Mouse (Mus musculus): ENCODE measurements around the gene Eefsec. TPM values are rescaled to one million over a fixed set of nuclear protein-coding genes. Genes with fewer than 3 reads are reported as not detected.
A peak's percentile ranks its signal among the peaks of the same experiment; 100 is the strongest.

The Eefsec gene
- polyA plus RNA-seq, 1 experiment from 2014 or later, result 32.8 TPM

GRCm38 (mm10) chr6:88292274-88292909 lies 153.9 kb downstream of the Eefsec start:
- no peak overlapping the region for H3K27ac ChIP-seq (ENCODE audit: low read depth, low read length)
- peaks cover 10% of the 10 kb centered on the region; the same call in 1 of the 2 replicates for H3K36me3 ChIP-seq (ENCODE audit: control insufficient read depth, insufficient read depth)
- no peak overlapping the region for H3K9ac ChIP-seq (ENCODE audit: low read depth, low read length)
- peak; percentile 88 for ATAC-seq
- 46% methylated on average over 4 of the region's 4 CpGs for WGBS
- H3K27me3 ChIP-seq (replicated peaks; ENCODE audit: control insufficient read depth, insufficient read depth, low read length), result no peaks in the 10 kb centered on the region
- no peak for TF ChIP-seq CTCF (IDR thresholded peaks at IDR 0.05; ENCODE audit: low read depth)
- H3K4me1 ChIP-seq (replicated peaks; ENCODE audit: control insufficient read depth, insufficient read depth, low read length), result no peaks in the 10 kb centered on the region; the same call in 1 of the 2 replicates
- H3K4me2 ChIP-seq (replicated peaks; ENCODE audit: low read depth), result no peak overlapping the region
- no peak overlapping the region for H3K4me3 ChIP-seq (ENCODE audit: low read depth, low read length)
- no peaks in the 10 kb centered on the region for H3K9me3 ChIP-seq (ENCODE audit: control insufficient read depth)

GRCm38 (mm10) chr6:88290129-88290766 lies 156.1 kb downstream of the Eefsec start:
- no peak for TF ChIP-seq CTCF (IDR thresholded peaks at IDR 0.05; ENCODE audit: low read depth)
- no peak overlapping the region for H3K9ac ChIP-seq (ENCODE audit: low read depth, low read length)
- H3K4me3 ChIP-seq (ENCODE audit: low read depth, low read length), result no peak overlapping the region
- no peaks in the 10 kb centered on the region for H3K9me3 ChIP-seq (ENCODE audit: control insufficient read depth)
- ATAC-seq, result no peak
- no peaks in the 10 kb centered on the region; the same call in 1 of the 2 replicates for H3K4me1 ChIP-seq (replicated peaks; ENCODE audit: control insufficient read depth, insufficient read depth, low read length)
- no peak overlapping the region for H3K27ac ChIP-seq (ENCODE audit: low read depth, low read length)
- 84% methylated on average over 6 of the region's 6 CpGs for WGBS
- H3K36me3 ChIP-seq (ENCODE audit: control insufficient read depth, insufficient read depth), result peaks cover 3% of the 10 kb centered on the region; the same call in 1 of the 2 replicates
- H3K27me3 ChIP-seq (replicated peaks; ENCODE audit: control insufficient read depth, insufficient read depth, low read length), result no peaks in the 10 kb centered on the region
- no peak overlapping the region for H3K4me2 ChIP-seq (replicated peaks; ENCODE audit: low read depth)

- no peak for TF ChIP-seq CTCF (IDR thresholded peaks at IDR 0.05; ENCODE audit: low read depth)
- Histone ChIP-seq H3K27me3 (replicated peaks; ENCODE audit: control insufficient read depth, insufficient read depth, low read length) (no peaks in the 10 kb centered on the region), H3K4me1 (replicated peaks; ENCODE audit: control insufficient read depth, insufficient read depth, low read length) (no peaks in the 10 kb centered on the region), H3K4me3 (ENCODE audit: low read depth, low read length) (no peak overlapping the region), H3K4me2 (replicated peaks; ENCODE audit: low read depth) (no peak overlapping the region), H3K36me3 (ENCODE audit: control insufficient read depth, insufficient read depth) (no peaks in the 10 kb centered on the region), H3K9ac (ENCODE audit: low read depth, low read length) (no peak overlapping the region), H3K9me3 (ENCODE audit: control insufficient read depth) (no peaks in the 10 kb centered on the region), H3K27ac (ENCODE audit: low read depth, low read length) (no peak overlapping the region)
- ATAC-seq, result no peak
- WGBS, result 94% methylated on average over 2 of the region's 2 CpGs
These were observed 168.2 kb downstream of the Eefsec start for GRCm38 (mm10) chr6:88278141-88278540.

- Histone ChIP-seq H3K36me3 (ENCODE audit: control insufficient read depth, insufficient read depth) (no peaks in the 10 kb centered on the region), H3K27ac (ENCODE audit: low read depth, low read length) (no peak overlapping the region), H3K27me3 (replicated peaks; ENCODE audit: control insufficient read depth, insufficient read depth, low read length) (no peaks in the 10 kb centered on the region), H3K4me2 (replicated peaks; ENCODE audit: low read depth) (no peak overlapping the region), H3K9ac (ENCODE audit: low read depth, low read length) (no peak overlapping the region), H3K9me3 (ENCODE audit: control insufficient read depth) (no peaks in the 10 kb centered on the region), H3K4me1 (replicated peaks; ENCODE audit: control insufficient read depth, insufficient read depth, low read length) (no peaks in the 10 kb centered on the region), H3K4me3 (ENCODE audit: low read depth, low read length) (no peak overlapping the region)
- WGBS, result 94% methylated on average over 4 of the region's 4 CpGs
- no peak for TF ChIP-seq CTCF (IDR thresholded peaks at IDR 0.05; ENCODE audit: low read depth)
- no peak for ATAC-seq
These were observed 169.1 kb downstream of the Eefsec start for GRCm38 (mm10) chr6:88277242-88277641.

GRCm38 (mm10) chr6:88276221-88276620 lies 170.1 kb downstream of the Eefsec start:
- WGBS, result 68% methylated on average over 4 of the region's 4 CpGs
- H3K9ac ChIP-seq (ENCODE audit: low read depth, low read length), result no peak overlapping the region
- H3K4me2 ChIP-seq (replicated peaks; ENCODE audit: low read depth), result no peak overlapping the region
- no peaks in the 10 kb centered on the region for H3K27me3 ChIP-seq (replicated peaks; ENCODE audit: control insufficient read depth, insufficient read depth, low read length)
- H3K27ac ChIP-seq (ENCODE audit: low read depth, low read length), result no peak overlapping the region
- no peak for ATAC-seq
- H3K9me3 ChIP-seq (ENCODE audit: control insufficient read depth), result no peaks in the 10 kb centered on the region
- H3K36me3 ChIP-seq (ENCODE audit: control insufficient read depth, insufficient read depth), result no peaks in the 10 kb centered on the region
- no peak for TF ChIP-seq CTCF (IDR thresholded peaks at IDR 0.05; ENCODE audit: low read depth)
- no peak overlapping the region for H3K4me3 ChIP-seq (ENCODE audit: low read depth, low read length)
- no peaks in the 10 kb centered on the region for H3K4me1 ChIP-seq (replicated peaks; ENCODE audit: control insufficient read depth, insufficient read depth, low read length)

GRCm38 (mm10) chr6:88274623-88275022 lies 171.7 kb downstream of the Eefsec start:
- TF ChIP-seq CTCF (IDR thresholded peaks at IDR 0.05; ENCODE audit: low read depth), result no peak
- Histone ChIP-seq H3K36me3 (ENCODE audit: control insufficient read depth, insufficient read depth) (no peaks in the 10 kb centered on the region), H3K9ac (ENCODE audit: low read depth, low read length) (no peak overlapping the region), H3K4me2 (replicated peaks; ENCODE audit: low read depth) (no peak overlapping the region), H3K27me3 (replicated peaks; ENCODE audit: control insufficient read depth, insufficient read depth, low read length) (no peaks in the 10 kb centered on the region), H3K27ac (ENCODE audit: low read depth, low read length) (no peak overlapping the region), H3K4me3 (ENCODE audit: low read depth, low read length) (no peak overlapping the region), H3K9me3 (ENCODE audit: control insufficient read depth) (no peaks in the 10 kb centered on the region), H3K4me1 (replicated peaks; ENCODE audit: control insufficient read depth, insufficient read depth, low read length) (no peaks in the 10 kb centered on the region)
- WGBS, result 69% methylated on average over 6 of the region's 6 CpGs
- ATAC-seq, result no peak
